26 mouse cellular contexts compared by ENCODE assay signal in genomic region chr13:32828886-32829285, GRCm38 (mm10). TPM values are rescaled to one million over a fixed set of nuclear protein-coding genes. Genes with fewer than 3 reads are reported as not detected.
DNase-seq lines count a peak whose midpoint lies in the region; ATAC-seq and TF ChIP-seq lines count a peak whose summit lies in the region.
"Had no signal": no experiment of that assay in that cellular context is flagged by ENCODE, and none has a peak within 500 bp of the region (broad histone marks: within the 10 kb centered on the region; RNA-seq: fewer than 3 reads in every experiment).

No protein-coding gene starts in this region.

- H3K9me3 ChIP-seq in MEL (replicated peaks; ENCODE audit: insufficient read depth, low read length): no peaks in the 10 kb centered on the region
- H3K9me3 ChIP-seq in hindbrain, postnatal 0 days (ENCODE audit: low read length): no peaks in the 10 kb centered on the region
- H3K9me3 ChIP-seq: embryonic facial prominence, embryonic 10.5 days; forebrain, embryonic 13.5 days; heart, embryonic 10.5 days; hindbrain, embryonic 13.5 days; intestine, embryonic 15.5 days had no signal

- peaks cover 0 to 40% of the 10 kb centered on the region in 2 experiments; a peak in 2 of 4 replicates for H3K36me3 ChIP-seq in MEL (ENCODE audit: control insufficient read depth in 1 of 2, insufficient read depth in 2 of 2, low read length in 2 of 2)
- H3K36me3 ChIP-seq in small intestine, adult 2 months (ENCODE audit: control insufficient read depth, insufficient read depth, low read length): no peaks in the 10 kb centered on the region
- H3K36me3 ChIP-seq in hindbrain, postnatal 0 days (ENCODE audit: insufficient read depth, low read length): no peaks in the 10 kb centered on the region
- H3K36me3 ChIP-seq: embryonic facial prominence, embryonic 10.5 days; heart, embryonic 10.5 days; hindbrain, embryonic 13.5 days; intestine, embryonic 15.5 days had no signal

- H3K4me3 ChIP-seq in MEL (ENCODE audit: control insufficient read depth in 1 of 2, insufficient read depth in 1 of 2, low read depth in 2 of 2, low read length in 2 of 2): no peak overlapping the region
- no peak overlapping the region for H3K4me3 ChIP-seq in small intestine, adult 2 months (ENCODE audit: low read depth, low read length)
- H3K4me3 ChIP-seq in hindbrain, postnatal 0 days (ENCODE audit: low read length): no peak overlapping the region
- H3K4me3 ChIP-seq: embryonic facial prominence, embryonic 10.5 days; forebrain, embryonic 13.5 days; gastrocnemius, adult 2 months; heart, embryonic 10.5 days; hindbrain, embryonic 13.5 days; intestine, embryonic 15.5 days had no signal

- H3K9ac ChIP-seq in MEL (ENCODE audit: control insufficient read depth, low read depth, low read length, poor library complexity, severe bottlenecking): no peak overlapping the region
- H3K9ac ChIP-seq in hindbrain, postnatal 0 days (replicated peaks; ENCODE audit: low read length): no peak overlapping the region
- H3K9ac ChIP-seq: forebrain, embryonic 13.5 days; forebrain, postnatal 0 days; hindbrain, embryonic 13.5 days; intestine, embryonic 15.5 days had no signal

- no peaks in the 10 kb centered on the region for H3K79me2 ChIP-seq in MEL (ENCODE audit: control insufficient read depth, insufficient read depth, low read length, poor library complexity)

- DNase-seq in adrenal gland, adult 2 months: peak; percentile 35
- no peak for DNase-seq in adrenal gland, postnatal 4 days (ENCODE audit: low spot score in 2 of 2)
- peak; percentile 74 for DNase-seq in MEL (ENCODE audit: low read depth, low spot score)
- peak; percentile 13 for DNase-seq in c-Kit-positive CD71-positive TER-119-positive erythroid progenitor cells, embryonic 14.5 days (ENCODE audit: low spot score)
- DNase-seq in hindbrain, postnatal 0 days (ENCODE audit: low spot score): no peak
- no peak for DNase-seq in gastrocnemius, postnatal 14 days
- DNase-seq: adrenal gland, postnatal 14 days; cerebellum, adult 11-12 months; cerebellum, adult 9-10 months; cerebellum, postnatal 25 days; forebrain, postnatal 0 days; gastrocnemius, adult 2 months; gastrocnemius, postnatal 36 days; heart, adult 18-20 months; heart, postnatal 14 days had no signal

- H3K27me3 ChIP-seq in MEL (ENCODE audit: control insufficient read depth in 1 of 2, insufficient read depth in 2 of 2, low read length in 2 of 2): no peaks in the 10 kb centered on the region
- H3K27me3 ChIP-seq in small intestine, adult 2 months (ENCODE audit: control insufficient read depth, insufficient read depth, low read length): no peaks in the 10 kb centered on the region
- no peaks in the 10 kb centered on the region for H3K27me3 ChIP-seq in hindbrain, postnatal 0 days (ENCODE audit: insufficient read depth, low read length)
- H3K27me3 ChIP-seq: forebrain, embryonic 13.5 days; hindbrain, embryonic 13.5 days; intestine, embryonic 15.5 days had no signal

- no peak for ATAC-seq in hindbrain, postnatal 0 days
- no peak for ATAC-seq in frontal cortex, adult (ENCODE audit: low TSS enrichment)
- ATAC-seq: forebrain, embryonic 13.5 days; forebrain, postnatal 0 days; intestine, embryonic 15.5 days had no signal

- TF ChIP-seq POLR2A in MEL (IDR thresholded peaks at IDR 0.05; ENCODE audit: control insufficient read depth in 1 of 2, insufficient read depth in 1 of 2, low read depth in 1 of 2, low read length in 2 of 2, poor library complexity in 1 of 2): no peak
- TF ChIP-seq POLR2A in small intestine, adult 2 months (IDR thresholded peaks at IDR 0.05; ENCODE audit: low read depth, low read length): no peak

- peak; percentile 93 to 94 for TF ChIP-seq EP300 in MEL (IDR thresholded peaks at IDR 0.05; ENCODE audit: low read depth in 1 of 2, low read length in 2 of 2)

- WGBS in small intestine, adult 2 months: 63% methylated on average over 4 of the region's 4 CpGs
- 91% methylated on average over 4 of the region's 4 CpGs for WGBS in hindbrain, postnatal 0 days

- H3K4me2 ChIP-seq in hindbrain, postnatal 0 days (ENCODE audit: low read depth, low read length): no peak overlapping the region
- H3K4me2 ChIP-seq: forebrain, embryonic 13.5 days; hindbrain, embryonic 13.5 days; intestine, embryonic 15.5 days had no signal

- no peak overlapping the region for H3K27ac ChIP-seq in MEL (ENCODE audit: control insufficient read depth, low read depth, low read length)
- peak overlapping the region; percentile 14; the same call in 1 of the 2 replicates for H3K27ac ChIP-seq in small intestine, adult 2 months (ENCODE audit: insufficient read depth, low read depth, low read length)
- H3K27ac ChIP-seq in hindbrain, postnatal 0 days: no peak overlapping the region
- H3K27ac ChIP-seq: embryonic facial prominence, embryonic 10.5 days; forebrain, embryonic 13.5 days; gastrocnemius, adult 2 months; heart, embryonic 10.5 days; hindbrain, embryonic 13.5 days; intestine, embryonic 15.5 days had no signal

- intact Hi-C loops in gastrocnemius, postnatal 14 days (cut with DNase I; ENCODE audit: low total_unique reads): no loop called here

- no peak for TF ChIP-seq CTCF in MEL (IDR thresholded peaks at IDR 0.05 in 2 of 3, conservative IDR thresholded peaks at IDR 0.05 in 1 of 3; ENCODE audit: control insufficient read depth in 1 of 3, insufficient read depth in 1 of 3, low read depth in 2 of 3, low read length in 3 of 3, poor library complexity in 1 of 3, severe bottlenecking in 1 of 3)
- TF ChIP-seq CTCF in small intestine, adult 2 months (IDR thresholded peaks at IDR 0.05; ENCODE audit: extremely low read depth, insufficient read length, insufficient replicate concordance, low read depth, low read length): no peak
- TF ChIP-seq CTCF in hindbrain, postnatal 0 days (IDR thresholded peaks at IDR 0.05; ENCODE audit: low read depth): no peak

- no peak for TF ChIP-seq RAD21 in MEL (IDR thresholded peaks at IDR 0.05; ENCODE audit: low read depth, low read length)

- H3K4me1 ChIP-seq in MEL (ENCODE audit: control insufficient read depth in 1 of 2, insufficient read depth in 2 of 2, low read length in 2 of 2): peaks cover 3 to 43% of the 10 kb centered on the region in 2 experiments; a peak in 3 of 4 replicates
- H3K4me1 ChIP-seq in small intestine, adult 2 months (ENCODE audit: control insufficient read depth, insufficient read depth, insufficient read length, low read length): peaks cover 27% of the 10 kb centered on the region; the same call in 1 of the 2 replicates
- H3K4me1 ChIP-seq in hindbrain, postnatal 0 days (ENCODE audit: insufficient read depth, low read length): no peaks in the 10 kb centered on the region
- H3K4me1 ChIP-seq: embryonic facial prominence, embryonic 10.5 days; forebrain, embryonic 13.5 days; heart, embryonic 10.5 days; hindbrain, embryonic 13.5 days had no signal

TF ChIP-seq in MEL, 35 proteins besides CTCF, POLR2A, EP300 and RAD21 (continues in another document):
- TF ChIP-seq POLR2AphosphoS5 (IDR thresholded peaks at IDR 0.05; ENCODE audit: borderline replicate concordance, low read depth, low read length) (no peak), ETS1 (IDR thresholded peaks at IDR 0.05; ENCODE audit: low read depth, low read length) (peak; percentile 79), MYC (IDR thresholded peaks at IDR 0.05; ENCODE audit: low read depth, low read length) (peak; percentile 47; the same call in 1 of the 2 replicates), CHD2 (IDR thresholded peaks at IDR 0.05; ENCODE audit: low read length) (no peak)

RNA-seq across cellular contexts. Expression of gene Serpinb1a, which starts 22.1 kb away (rescaled TPM):
- 10 to 100 TPM; 22.7 to 71.9 TPM for total RNA-seq in adrenal gland, adult 2 months (2021)
- 17.6 and 31.2 TPM in 2 replicates for polyA plus RNA-seq in adrenal gland, adult 2 months (2012; rRNA removed)
- total RNA-seq in adrenal gland, postnatal 4 days (2021): 10 to 100 TPM; 32.7 to 41.3 TPM
- total RNA-seq in MEL (2012; rRNA removed): 2.7 and 3.6 TPM in 2 replicates
- 1 to 10 TPM in 1 of 2 experiments, not detected in 1; 6.8 TPM for polyA plus RNA-seq in MEL (2012; ENCODE audit: insufficient read depth in 1 of 2, insufficient read length in 2 of 2, low read depth in 1 of 2, low replicate concordance in 2 of 2, missing spikeins in 1 of 2)
- polyA plus RNA-seq in small intestine, adult 2 months (2012; rRNA removed): 36.8 and 110 TPM in 2 replicates
- total RNA-seq in hindbrain, postnatal 0 days (2014; rRNA removed): 0.18 and 0.94 TPM in 2 replicates
- 4.4 and 5.0 TPM in 2 replicates for polyA plus RNA-seq in hindbrain, postnatal 0 days (2015; fragmentation: Nextera tagmentation; extraction: Ambion mirVana)
- total RNA-seq in gastrocnemius, postnatal 14 days (2021): 1 to 10 TPM; 6.9 to 7.4 TPM

RNA-seq across cellular contexts. Expression of gene D930007J09Rik, which starts 26.2 kb away (rescaled TPM):
- total RNA-seq in adrenal gland, adult 2 months (2021): not detected
- polyA plus RNA-seq in adrenal gland, adult 2 months (2012; rRNA removed): 1.5 and 1.7 TPM in 2 replicates
- not detected for total RNA-seq in adrenal gland, postnatal 4 days (2021)
- 8.3 and 10.4 TPM in 2 replicates for total RNA-seq in MEL (2012; rRNA removed)
- polyA plus RNA-seq in MEL (2012; ENCODE audit: insufficient read depth in 1 of 2, insufficient read length in 2 of 2, low read depth in 1 of 2, low replicate concordance in 2 of 2, missing spikeins in 1 of 2): not detected
- not detected in 2 replicates for polyA plus RNA-seq in small intestine, adult 2 months (2012; rRNA removed)
- not detected in 2 replicates for total RNA-seq in hindbrain, postnatal 0 days (2014; rRNA removed)
- not detected in 2 replicates for polyA plus RNA-seq in hindbrain, postnatal 0 days (2015; fragmentation: Nextera tagmentation; extraction: Ambion mirVana)
- total RNA-seq in gastrocnemius, postnatal 14 days (2021): not detected
- total RNA-seq: adrenal gland, postnatal 14 days; forebrain, postnatal 0 days; gastrocnemius, adult 2 months; gastrocnemius, postnatal 36 days; heart, adult 18-20 months; hematopoietic stem cell, adult 5-6 weeks had no signal
- polyA plus RNA-seq: C2C12; embryonic facial prominence, embryonic 10.5 days; embryonic facial prominence, embryonic 14.5 days; forebrain, embryonic 13.5 days; forebrain, postnatal 0 days; heart, embryonic 10.5 days; heart, embryonic 14.5 days; hindbrain, embryonic 13.5 days; intestine, embryonic 15.5 days had no signal

RNA-seq across cellular contexts. Expression of gene Wrnip1, which starts 27.0 kb away (rescaled TPM):
- total RNA-seq in adrenal gland, adult 2 months (2021): 10 to 100 TPM; 33.4 to 37.7 TPM
- 46.7 and 47.1 TPM in 2 replicates for polyA plus RNA-seq in adrenal gland, adult 2 months (2012; rRNA removed)
- 10 to 100 TPM; 44.9 TPM for total RNA-seq in adrenal gland, postnatal 4 days (2021)
- total RNA-seq in MEL (2012; rRNA removed): 50.4 and 50.6 TPM in 2 replicates
- polyA plus RNA-seq in MEL (2012; ENCODE audit: insufficient read depth in 1 of 2, insufficient read length in 2 of 2, low read depth in 1 of 2, low replicate concordance in 2 of 2, missing spikeins in 1 of 2): 10 to 100 TPM in 1 of 2 experiments, not detected in 1; 38.8 TPM
- 27.9 and 41.3 TPM in 2 replicates for polyA plus RNA-seq in small intestine, adult 2 months (2012; rRNA removed)
- total RNA-seq in hindbrain, postnatal 0 days (2014; rRNA removed): 82.6 and 83.7 TPM in 2 replicates
- 29.0 and 29.9 TPM in 2 replicates for polyA plus RNA-seq in hindbrain, postnatal 0 days (2015; fragmentation: Nextera tagmentation; extraction: Ambion mirVana)
- 10 to 100 TPM in 1 of 2 experiments, 1 to 10 TPM in 1; 9.5 to 11.1 TPM for total RNA-seq in gastrocnemius, postnatal 14 days (2021)

RNA-seq across cellular contexts. Expression of gene Mylk4, which starts 45.1 kb away (rescaled TPM):
- total RNA-seq in adrenal gland, adult 2 months (2021): not detected
- polyA plus RNA-seq in adrenal gland, adult 2 months (2012; rRNA removed): not detected in 2 replicates
- 1 to 10 TPM; 3.1 to 4.9 TPM for total RNA-seq in adrenal gland, postnatal 4 days (2021)
- total RNA-seq in MEL (2012; rRNA removed): not detected in 2 replicates
- not detected for polyA plus RNA-seq in MEL (2012; ENCODE audit: insufficient read depth in 1 of 2, insufficient read length in 2 of 2, low read depth in 1 of 2, low replicate concordance in 2 of 2, missing spikeins in 1 of 2)
- polyA plus RNA-seq in small intestine, adult 2 months (2012; rRNA removed): not detected in 2 replicates
- 0.47 TPM in 1 of 2 replicates, not detected in the other for total RNA-seq in hindbrain, postnatal 0 days (2014; rRNA removed)
- polyA plus RNA-seq in hindbrain, postnatal 0 days (2015; fragmentation: Nextera tagmentation; extraction: Ambion mirVana): 0.06 and 0.11 TPM in 2 replicates
- 100 to 1,000 TPM; 102 to 239 TPM for total RNA-seq in gastrocnemius, postnatal 14 days (2021)
- total RNA-seq: hematopoietic stem cell, adult 5-6 weeks had no signal
- polyA plus RNA-seq: forebrain, embryonic 13.5 days; heart, embryonic 10.5 days had no signal

Comparison
In these comparisons a context has a peak if more than half of its experiments do, and no peak if none do; other contexts are left out.
1. DNase-seq: peak in adrenal gland, adult 2 months (single experiment), MEL (single experiment) and c-Kit-positive CD71-positive TER-119-positive erythroid progenitor cells, embryonic 14.5 days (single experiment); none in adrenal gland, postnatal 4 days (0 of 2), hindbrain, postnatal 0 days (single experiment) and gastrocnemius, postnatal 14 days (single experiment).